Mouse (Mus musculus): ENCODE data around the gene Tlx1. TPM values are rescaled to one million over a fixed set of nuclear protein-coding genes. Genes with fewer than 3 reads are reported as not detected.

Gene Tlx1
- polyA plus RNA-seq (2015; fragmentation: Nextera tagmentation; extraction: Ambion mirVana), result not detected in 2 replicates

DNA sequence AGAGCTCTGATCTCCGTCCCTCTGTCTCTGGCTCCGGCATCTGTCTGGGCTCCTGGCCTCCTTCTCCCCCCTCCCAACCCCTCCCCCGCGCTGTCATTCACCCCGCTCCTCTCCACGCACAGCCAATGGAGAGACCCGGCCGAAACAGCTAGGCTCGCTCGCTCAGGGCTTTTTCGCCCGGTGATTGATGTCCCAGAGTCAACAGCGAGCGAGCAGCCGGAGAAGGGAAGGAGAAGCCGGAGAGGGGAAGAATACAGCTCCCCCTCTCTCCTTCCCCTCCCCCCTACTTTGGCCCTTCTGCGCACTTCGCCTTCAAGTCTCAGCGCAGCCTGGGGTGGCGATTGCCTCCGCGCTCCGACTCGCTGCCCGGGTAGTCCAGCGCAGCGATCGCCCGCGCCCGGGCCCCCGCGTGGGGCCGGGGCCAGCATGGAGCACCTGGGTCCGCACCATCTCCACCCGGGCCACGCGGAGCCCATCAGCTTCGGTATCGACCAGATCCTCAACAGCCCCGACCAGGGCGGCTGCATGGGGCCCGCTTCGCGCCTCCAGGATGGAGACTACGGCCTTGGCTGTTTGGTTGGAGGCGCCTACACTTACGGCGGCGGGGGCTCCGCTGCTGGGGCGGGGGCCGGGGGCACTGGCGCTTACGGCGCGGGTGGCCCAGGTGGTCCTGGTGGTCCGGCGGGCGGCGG lies at the start of gene Tlx1:
TSS of gene Tlx1 (plus strand) at position 191 of the 692 bp plus-strand sequence.
- Histone ChIP-seq H3K36me3 (ENCODE audit: control insufficient read depth, insufficient read depth) (no peaks in the 10 kb centered on the region), H3K9me3 (ENCODE audit: control insufficient read depth, low read length) (no peaks in the 10 kb centered on the region), H3K27me3 (replicated peaks; ENCODE audit: control insufficient read depth, insufficient read depth, low read length) (peaks cover 87% of the 10 kb centered on the region), H3K27ac (ENCODE audit: low read length) (no peak within 1 kb of the TSS), H3K4me3 (replicated peaks; ENCODE audit: low read length) (peak within 1 kb of the TSS; percentile 6), H3K4me1 (replicated peaks; ENCODE audit: control insufficient read depth, insufficient read depth, low read length) (peaks cover 8% of the 10 kb centered on the region), H3K9ac (replicated peaks; ENCODE audit: low read depth, low read length) (no peak within 1 kb of the TSS), H3K4me2 (ENCODE audit: low read length) (peak within 1 kb of the TSS; percentile 31)
- under 1% methylated on average over 56 of the region's 61 CpGs for WGBS
- ATAC-seq, result no peak

GRCm38 (mm10) chr19:45105591-45105990 lies 44.9 kb upstream of the Tlx1 start:
- H3K27ac ChIP-seq (ENCODE audit: low read length), result no peak overlapping the region
- WGBS, result 53% methylated on average over 1 of the region's 1 CpGs
- H3K36me3 ChIP-seq (ENCODE audit: control insufficient read depth, insufficient read depth), result no peaks in the 10 kb centered on the region
- no peaks in the 10 kb centered on the region; the same call in 1 of the 2 replicates for H3K27me3 ChIP-seq (replicated peaks; ENCODE audit: control insufficient read depth, insufficient read depth, low read length)
- H3K4me3 ChIP-seq (replicated peaks; ENCODE audit: low read length), result no peak overlapping the region
- no peak overlapping the region for H3K4me2 ChIP-seq (ENCODE audit: low read length)
- no peak for ATAC-seq
- no peak overlapping the region for H3K9ac ChIP-seq (replicated peaks; ENCODE audit: low read depth, low read length)
- H3K9me3 ChIP-seq (ENCODE audit: control insufficient read depth, low read length), result no peaks in the 10 kb centered on the region
- H3K4me1 ChIP-seq (replicated peaks; ENCODE audit: control insufficient read depth, insufficient read depth, low read length), result peaks cover 7% of the 10 kb centered on the region; the same call in 1 of the 2 replicates

GRCm38 (mm10) chr19:45106689-45107088 lies 43.8 kb upstream of the Tlx1 start:
- H3K4me3 ChIP-seq (replicated peaks; ENCODE audit: low read length), result no peak overlapping the region
- 48% methylated on average over 6 of the region's 6 CpGs for WGBS
- no peak overlapping the region for H3K27ac ChIP-seq (ENCODE audit: low read length)
- H3K4me2 ChIP-seq (ENCODE audit: low read length), result no peak overlapping the region
- no peaks in the 10 kb centered on the region; the same call in 1 of the 2 replicates for H3K27me3 ChIP-seq (replicated peaks; ENCODE audit: control insufficient read depth, insufficient read depth, low read length)
- no peak for ATAC-seq
- no peak overlapping the region for H3K9ac ChIP-seq (replicated peaks; ENCODE audit: low read depth, low read length)
- peaks cover 7% of the 10 kb centered on the region; the same call in 1 of the 2 replicates for H3K4me1 ChIP-seq (replicated peaks; ENCODE audit: control insufficient read depth, insufficient read depth, low read length)
- H3K36me3 ChIP-seq (ENCODE audit: control insufficient read depth, insufficient read depth), result no peaks in the 10 kb centered on the region
- H3K9me3 ChIP-seq (ENCODE audit: control insufficient read depth, low read length), result no peaks in the 10 kb centered on the region

DNA sequence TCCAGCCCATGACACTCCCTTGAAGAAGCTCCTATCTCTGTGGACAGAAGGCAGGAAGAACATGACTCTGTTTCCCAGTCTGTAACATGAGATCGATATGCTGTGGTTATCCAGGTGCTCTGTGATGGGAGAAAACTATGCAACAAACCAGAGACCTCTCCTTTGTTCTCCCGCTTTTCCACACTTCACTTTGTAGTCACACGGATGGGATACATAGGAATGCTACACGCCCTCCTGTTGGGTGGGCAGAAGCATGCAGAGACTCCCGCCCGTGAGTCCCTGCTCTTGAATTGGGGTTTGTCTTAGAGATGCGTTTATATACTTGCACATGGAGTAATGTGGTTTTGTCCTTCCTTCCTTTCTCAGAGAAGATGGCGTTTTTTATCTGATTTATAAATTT lies 39.8 kb upstream of the Tlx1 start:
- H3K9me3 ChIP-seq (ENCODE audit: control insufficient read depth, low read length), result no peaks in the 10 kb centered on the region
- no peaks in the 10 kb centered on the region for H3K27me3 ChIP-seq (replicated peaks; ENCODE audit: control insufficient read depth, insufficient read depth, low read length)
- no peak overlapping the region for H3K4me2 ChIP-seq (ENCODE audit: low read length)
- no peak overlapping the region for H3K9ac ChIP-seq (replicated peaks; ENCODE audit: low read depth, low read length)
- WGBS, result 75% methylated on average over 8 of the region's 8 CpGs
- no peaks in the 10 kb centered on the region for H3K36me3 ChIP-seq (ENCODE audit: control insufficient read depth, insufficient read depth)
- H3K4me1 ChIP-seq (replicated peaks; ENCODE audit: control insufficient read depth, insufficient read depth, low read length), result no peaks in the 10 kb centered on the region
- ATAC-seq, result no peak
- no peak overlapping the region for H3K4me3 ChIP-seq (replicated peaks; ENCODE audit: low read length)
- no peak overlapping the region for H3K27ac ChIP-seq (ENCODE audit: low read length)

DNA sequence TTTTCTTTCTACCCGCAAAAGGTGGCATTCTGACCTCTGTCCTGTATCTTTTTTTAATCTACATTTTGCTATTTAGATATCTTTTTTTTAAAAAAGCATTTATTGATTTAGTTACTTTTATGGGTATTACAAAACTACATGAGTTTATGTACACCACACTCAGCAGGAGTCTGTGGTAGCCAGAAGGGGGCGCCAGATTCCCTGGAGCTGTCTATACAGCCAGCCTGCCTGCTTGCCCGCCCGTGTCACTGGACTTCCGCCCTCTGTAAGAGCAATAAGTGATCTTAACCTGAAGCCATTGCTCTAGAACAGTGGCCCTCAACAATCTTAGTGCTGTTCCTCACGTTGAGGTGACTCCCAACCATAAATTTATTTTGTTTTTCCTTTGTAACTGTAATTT lies 38.0 kb upstream of the Tlx1 start:
- Histone ChIP-seq H3K4me1 (replicated peaks; ENCODE audit: control insufficient read depth, insufficient read depth, low read length) (no peaks in the 10 kb centered on the region), H3K27me3 (replicated peaks; ENCODE audit: control insufficient read depth, insufficient read depth, low read length) (no peaks in the 10 kb centered on the region), H3K36me3 (ENCODE audit: control insufficient read depth, insufficient read depth) (no peaks in the 10 kb centered on the region), H3K9ac (replicated peaks; ENCODE audit: low read depth, low read length) (no peak overlapping the region), H3K4me3 (replicated peaks; ENCODE audit: low read length) (no peak overlapping the region), H3K9me3 (ENCODE audit: control insufficient read depth, low read length) (no peaks in the 10 kb centered on the region), H3K4me2 (ENCODE audit: low read length) (no peak overlapping the region), H3K27ac (ENCODE audit: low read length) (no peak overlapping the region)
- no peak for ATAC-seq
- WGBS, result 89% methylated on average over 6 of the region's 6 CpGs

DNA sequence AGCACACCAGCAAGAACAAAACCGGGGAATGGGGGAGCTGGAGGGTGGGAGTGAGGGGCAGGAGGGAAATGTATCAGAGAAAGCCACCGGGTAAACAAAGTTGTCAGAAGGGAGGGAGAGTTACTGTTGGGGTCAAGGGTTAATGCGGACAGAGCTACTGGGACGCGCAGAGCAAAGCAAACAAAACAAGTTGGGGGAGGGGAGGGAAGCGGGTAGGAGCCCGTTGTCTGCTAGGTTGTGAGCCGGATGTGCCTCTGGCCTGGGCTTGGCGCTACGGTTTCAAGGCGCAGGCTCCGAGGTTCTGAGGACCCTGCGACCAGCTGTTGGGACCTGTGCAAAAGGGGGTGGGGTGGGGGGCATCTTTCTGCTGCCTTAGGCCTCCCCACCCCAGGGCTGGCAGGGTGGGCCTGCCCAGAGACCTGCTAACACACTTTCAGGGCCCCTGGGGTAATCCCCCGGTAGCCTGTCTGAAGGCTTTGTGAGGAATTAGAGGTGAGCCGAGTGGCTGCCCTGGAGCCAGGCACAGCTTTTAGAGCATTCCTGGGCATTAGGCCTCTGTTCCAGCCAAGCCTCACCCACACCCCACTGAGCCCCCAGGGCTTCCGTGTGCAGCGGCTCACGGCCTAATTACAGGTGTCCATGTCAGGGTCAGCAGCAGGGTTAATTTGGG lies 36.6 kb upstream of the Tlx1 start:
- Histone ChIP-seq H3K27ac (ENCODE audit: low read length) (no peak overlapping the region), H3K4me3 (replicated peaks; ENCODE audit: low read length) (no peak overlapping the region), H3K9ac (replicated peaks; ENCODE audit: low read depth, low read length) (no peak overlapping the region), H3K4me2 (ENCODE audit: low read length) (no peak overlapping the region), H3K36me3 (ENCODE audit: control insufficient read depth, insufficient read depth) (no peaks in the 10 kb centered on the region), H3K9me3 (ENCODE audit: control insufficient read depth, low read length) (no peaks in the 10 kb centered on the region), H3K4me1 (replicated peaks; ENCODE audit: control insufficient read depth, insufficient read depth, low read length) (no peaks in the 10 kb centered on the region), H3K27me3 (replicated peaks; ENCODE audit: control insufficient read depth, insufficient read depth, low read length) (no peaks in the 10 kb centered on the region)
- WGBS, result 3% methylated on average over 18 of the region's 18 CpGs
- no peak for ATAC-seq

GRCm38 (mm10) chr19:45114772-45115171 lies 35.7 kb upstream of the Tlx1 start:
- H3K9me3 ChIP-seq (ENCODE audit: control insufficient read depth, low read length), result no peaks in the 10 kb centered on the region
- H3K36me3 ChIP-seq (ENCODE audit: control insufficient read depth, insufficient read depth), result no peaks in the 10 kb centered on the region
- H3K9ac ChIP-seq (replicated peaks; ENCODE audit: low read depth, low read length), result no peak overlapping the region
- no peaks in the 10 kb centered on the region for H3K27me3 ChIP-seq (replicated peaks; ENCODE audit: control insufficient read depth, insufficient read depth, low read length)
- H3K4me1 ChIP-seq (replicated peaks; ENCODE audit: control insufficient read depth, insufficient read depth, low read length), result no peaks in the 10 kb centered on the region
- WGBS, result 18% methylated on average over 3 of the region's 3 CpGs
- H3K4me3 ChIP-seq (replicated peaks; ENCODE audit: low read length), result no peak overlapping the region
- no peak overlapping the region for H3K4me2 ChIP-seq (ENCODE audit: low read length)
- ATAC-seq, result no peak
- no peak overlapping the region for H3K27ac ChIP-seq (ENCODE audit: low read length)

GRCm38 (mm10) chr19:45116798-45117197 lies 33.7 kb upstream of the Tlx1 start:
- Histone ChIP-seq H3K27ac (ENCODE audit: low read length) (no peak overlapping the region), H3K4me1 (replicated peaks; ENCODE audit: control insufficient read depth, insufficient read depth, low read length) (no peaks in the 10 kb centered on the region), H3K4me3 (replicated peaks; ENCODE audit: low read length) (no peak overlapping the region), H3K9me3 (ENCODE audit: control insufficient read depth, low read length) (no peaks in the 10 kb centered on the region), H3K4me2 (ENCODE audit: low read length) (no peak overlapping the region), H3K27me3 (replicated peaks; ENCODE audit: control insufficient read depth, insufficient read depth, low read length) (no peaks in the 10 kb centered on the region), H3K9ac (replicated peaks; ENCODE audit: low read depth, low read length) (no peak overlapping the region), H3K36me3 (ENCODE audit: control insufficient read depth, insufficient read depth) (no peaks in the 10 kb centered on the region)
- 68% methylated on average over 1 of the region's 1 CpGs for WGBS
- ATAC-seq, result no peak

GRCm38 (mm10) chr19:45131966-45132628 lies 18.4 kb upstream of the Tlx1 start:
- Histone ChIP-seq H3K4me1 (replicated peaks; ENCODE audit: control insufficient read depth, insufficient read depth, low read length) (0 out of 2 replicates have a peak, but pooled peaks cover 3% of the 10 kb centered on the region), H3K4me3 (replicated peaks; ENCODE audit: low read length) (no peak overlapping the region), H3K27ac (ENCODE audit: low read length) (no peak overlapping the region), H3K9me3 (ENCODE audit: control insufficient read depth, low read length) (no peaks in the 10 kb centered on the region), H3K9ac (replicated peaks; ENCODE audit: low read depth, low read length) (no peak overlapping the region), H3K4me2 (ENCODE audit: low read length) (no peak overlapping the region), H3K36me3 (ENCODE audit: control insufficient read depth, insufficient read depth) (no peaks in the 10 kb centered on the region), H3K27me3 (replicated peaks; ENCODE audit: control insufficient read depth, insufficient read depth, low read length) (peaks cover 15% of the 10 kb centered on the region)
- 19% methylated on average over 14 of the region's 14 CpGs for WGBS
- no peak for ATAC-seq

All from forebrain, embryonic 16.5 days (tissue).